Mouse (Mus musculus) embryonic facial prominence, embryonic 14.5 days (tissue): Measurements from ENCODE around the gene Sec14l1. TPM values are rescaled to one million over a fixed set of nuclear protein-coding genes. Genes with fewer than 3 reads are reported as not detected.

Experiments used
- ATAC-seq: fragments of 200-750 bp; cut with Nextera tagmentation; 2 replicates; pipeline ENCODE4 v1.8.0; 2017; ENCODE audit warnings: low read depth, moderate number of reproducible peaks, moderate TSS enrichment
- DNase-seq: peaks from one replicate; pipeline ENCODE4 v3.0.0-alpha.2; 2015; ENCODE audit warnings: low spot score
- H3K27ac ChIP-seq: fragments of 300-500 bp; sonication (generic); replicated peaks from 2 replicates; pipeline ENCODE4 v1.5.1; 2014; ENCODE audit warnings: low read depth, mild to moderate bottlenecking, low read length, moderate library complexity
- H3K27me3 ChIP-seq: fragments of 300-500 bp; sonication (generic); replicated peaks from 2 replicates; pipeline ENCODE4 v1.6.1; 2014; ENCODE audit warnings: low read length; ENCODE audit not compliant: control insufficient read depth, insufficient read depth
- H3K36me3 ChIP-seq: fragments of 300-500 bp; sonication (generic); 2 replicates; pipeline ENCODE4 v1.6.1; 2014; ENCODE audit warnings: low read length, mixed read lengths; ENCODE audit not compliant: control insufficient read depth, insufficient read depth
- H3K4me1 ChIP-seq: fragments of 300-500 bp; sonication (generic); 2 replicates; pipeline ENCODE4 v1.6.1; 2014; ENCODE audit warnings: antibody characterized with exemption, low read length; ENCODE audit not compliant: control insufficient read depth, insufficient read depth
- H3K4me2 ChIP-seq: fragments of 300-500 bp; sonication (generic); 2 replicates; pipeline ENCODE4 v1.6.1; 2014; ENCODE audit warnings: low read depth, mild to moderate bottlenecking, low read length, moderate library complexity, mixed read lengths
- H3K4me3 ChIP-seq: fragments of 300-500 bp; sonication (generic); 2 replicates; pipeline ENCODE4 v1.5.1; 2014; ENCODE audit warnings: low read depth, mild to moderate bottlenecking, low read length
- H3K9ac ChIP-seq: fragments of 300-500 bp; sonication (generic); 2 replicates; pipeline ENCODE4 v1.6.1; 2014; ENCODE audit warnings: low read depth, mild to moderate bottlenecking, low read length, moderate library complexity, mixed read lengths
- H3K9me3 ChIP-seq: fragments of 300-500 bp; sonication (generic); 2 replicates; pipeline ENCODE4 v1.6.1; 2016; ENCODE audit warnings: low read length; ENCODE audit not compliant: control insufficient read depth
- WGBS: fragments of 180-500 bp; shearing (Covaris S2); extraction: QIAGEN DNeasy Blood & Tissue Kit; methylation state at CpG from one replicate; pipeline ENCODE4 v1.1.7; 2014; 5-methylcytosine and 5-hydroxymethylcytosine counted together
- polyA plus RNA-seq: library from polyadenylated mRNA; unstranded; fragments of >200 nt; fragmentation: Nextera tagmentation; extraction: Ambion mirVana; gene quantifications from 2 replicates; pipeline ENCODE4 v1.2.1, GENCODE M21; 2014

Gene Sec14l1
- polyA plus RNA-seq, 1 experiment from 2014 or later = 45.4 TPM

DNA sequence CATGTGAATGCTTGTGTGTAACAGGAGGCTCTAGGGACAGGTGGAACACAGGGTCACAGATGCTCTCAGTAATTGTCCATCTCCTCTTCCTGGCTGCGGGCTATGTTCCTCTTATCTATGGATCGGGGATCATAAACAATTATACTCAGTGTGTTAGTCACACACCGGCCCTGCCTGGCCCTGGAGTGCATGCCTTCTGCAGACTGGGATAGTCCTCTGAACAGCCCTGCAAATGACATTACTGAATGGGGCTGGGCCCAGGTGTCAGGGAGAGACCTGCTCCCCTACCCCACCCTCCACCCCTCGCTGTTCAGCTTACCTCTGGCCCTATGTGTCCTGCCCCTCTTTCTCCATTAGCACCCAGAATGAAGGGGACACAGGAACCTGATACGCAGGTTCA, 61.9 kb downstream of the Sec14l1 start:
- H3K4me2 ChIP-seq = no peak overlapping the region
- no peaks in the 10 kb centered on the region for H3K36me3 ChIP-seq
- H3K4me1 ChIP-seq = peaks cover 25% of the 10 kb centered on the region
- DNase-seq (no peak), ATAC-seq (no peak)
- 60% methylated on average over 5 of the region's 5 CpGs for WGBS
- H3K9ac ChIP-seq = no peak overlapping the region
- H3K27me3 ChIP-seq = no peaks in the 10 kb centered on the region
- no peak overlapping the region for H3K4me3 ChIP-seq
- peaks cover 14% of the 10 kb centered on the region for H3K9me3 ChIP-seq
- no peak overlapping the region for H3K27ac ChIP-seq

DNA sequence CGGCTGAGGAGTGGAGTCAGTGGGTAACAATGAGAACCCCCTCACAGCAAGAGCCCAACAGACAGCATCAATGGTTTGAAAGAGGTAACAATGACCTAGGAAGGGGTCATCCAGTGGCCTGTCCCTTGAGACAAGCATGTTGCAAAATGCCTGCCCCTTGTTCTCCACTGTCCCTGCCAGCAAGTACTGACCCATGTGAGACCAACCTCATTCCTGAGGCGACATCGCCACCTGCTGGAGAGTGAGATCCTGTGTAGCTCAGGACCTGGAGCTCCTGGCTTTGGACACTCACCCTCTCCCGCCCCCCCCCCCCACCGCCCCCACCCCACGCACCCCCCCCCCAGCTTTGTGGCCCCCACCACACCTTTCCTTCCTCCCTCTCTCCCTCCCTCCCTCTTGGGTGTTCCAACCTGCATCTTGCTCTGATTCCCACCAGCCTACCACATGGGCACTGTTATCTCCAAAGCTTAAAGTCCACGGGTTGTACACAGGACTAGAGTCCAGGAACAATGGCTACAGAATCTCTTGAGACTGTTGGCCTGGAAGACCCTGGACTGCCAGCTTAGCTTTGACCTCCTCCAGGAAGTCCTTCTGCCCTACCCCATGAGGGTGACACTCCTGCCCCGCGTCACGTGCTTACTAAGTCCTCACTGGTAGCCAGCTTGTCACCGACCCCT, 62.5 kb downstream of the Sec14l1 start:
- Histone ChIP-seq H3K36me3 (no peaks in the 10 kb centered on the region), H3K9ac (no peak overlapping the region), H3K9me3 (peaks cover 19% of the 10 kb centered on the region), H3K4me2 (no peak overlapping the region), H3K27ac (no peak overlapping the region), H3K27me3 (no peaks in the 10 kb centered on the region), H3K4me1 (peaks cover 25% of the 10 kb centered on the region), H3K4me3 (no peak overlapping the region)
- peak; percentile 88 for DNase-seq
- WGBS = 54% methylated on average over 8 of the region's 11 CpGs
- peak; percentile 74 for ATAC-seq

DNA sequence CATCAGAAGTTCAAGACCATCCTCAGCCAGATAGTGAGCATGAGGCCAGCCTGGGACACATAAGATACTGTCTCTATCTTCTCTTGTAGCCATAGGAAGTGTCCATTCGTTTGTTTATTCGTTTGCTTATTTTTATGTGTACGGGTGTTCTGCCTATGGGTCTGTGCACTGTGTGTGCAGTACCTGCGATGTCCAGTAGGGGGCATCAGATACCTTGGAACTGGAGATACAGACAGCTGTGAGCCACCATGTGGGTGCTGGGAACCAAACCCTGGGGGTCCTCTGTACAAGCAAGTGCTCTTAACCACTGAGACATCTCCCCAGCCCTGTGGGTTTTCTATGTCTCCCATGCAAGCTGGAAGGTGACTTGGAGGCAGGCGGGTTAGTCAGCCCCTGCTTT, 64.9 kb downstream of the Sec14l1 start:
- DNase-seq (no peak), ATAC-seq (no peak)
- Histone ChIP-seq H3K9me3 (peaks cover 21% of the 10 kb centered on the region), H3K4me3 (no peak overlapping the region), H3K36me3 (no peaks in the 10 kb centered on the region), H3K27me3 (no peaks in the 10 kb centered on the region), H3K27ac (no peak overlapping the region), H3K9ac (no peak overlapping the region), H3K4me2 (no peak overlapping the region), H3K4me1 (peaks cover 12% of the 10 kb centered on the region)
- 74% methylated on average over 5 of the region's 5 CpGs for WGBS

DNA sequence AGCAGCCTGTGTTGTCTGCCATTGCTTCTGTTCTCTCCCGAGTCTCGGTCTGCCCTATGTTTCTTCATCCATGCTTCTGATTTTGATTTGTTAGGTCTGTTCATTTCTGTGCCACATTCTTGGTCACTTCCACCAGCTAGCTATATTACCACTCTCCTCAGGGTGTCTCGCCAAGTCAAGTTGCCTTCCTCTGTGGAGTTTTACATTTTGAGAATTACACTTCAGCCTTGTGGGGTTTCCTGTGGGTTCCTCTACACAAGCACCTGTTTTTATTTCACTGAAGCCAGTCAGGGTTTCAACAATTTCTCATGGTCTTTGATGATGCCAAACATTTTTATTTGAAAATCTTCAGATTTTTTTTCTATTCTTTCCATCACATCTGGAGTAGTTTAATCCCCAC, 67.8 kb downstream of the Sec14l1 start:
- Histone ChIP-seq H3K4me3 (no peak overlapping the region), H3K27me3 (no peaks in the 10 kb centered on the region), H3K9me3 (peaks cover 21% of the 10 kb centered on the region), H3K4me2 (no peak overlapping the region), H3K36me3 (no peaks in the 10 kb centered on the region), H3K27ac (peak overlapping the region; percentile 63), H3K9ac (no peak overlapping the region), H3K4me1 (peaks cover 5% of the 10 kb centered on the region; the same call in 1 of the 2 replicates)
- DNase-seq = peak; percentile 65
- ATAC-seq = no peak
- 45% methylated on average over 3 of the region's 3 CpGs for WGBS

DNA sequence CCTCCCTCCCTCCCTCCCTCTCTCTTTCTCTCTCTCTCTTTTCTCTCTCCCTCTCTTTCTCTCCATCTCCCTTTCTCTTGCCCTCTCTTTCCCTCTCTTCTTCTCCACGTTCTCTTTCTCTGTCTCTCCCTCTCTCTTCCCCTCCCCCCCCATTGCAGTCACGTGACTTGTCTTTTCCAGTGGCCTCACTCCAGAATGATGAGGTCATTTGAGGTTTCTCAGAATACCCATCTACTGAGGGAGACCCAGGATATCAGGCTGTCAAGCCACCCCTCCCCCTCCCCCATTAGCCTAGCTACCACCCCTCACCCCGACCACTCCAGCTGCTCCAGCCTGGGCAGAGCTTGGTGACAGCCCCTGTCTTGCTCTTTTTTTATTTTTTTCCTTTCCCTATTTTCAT, 68.3 kb downstream of the Sec14l1 start:
- Histone ChIP-seq H3K9ac (no peak overlapping the region), H3K4me2 (no peak overlapping the region), H3K4me1 (peaks cover 5% of the 10 kb centered on the region; the same call in 1 of the 2 replicates), H3K27me3 (no peaks in the 10 kb centered on the region), H3K27ac (no peak overlapping the region), H3K9me3 (peaks cover 21% of the 10 kb centered on the region), H3K36me3 (no peaks in the 10 kb centered on the region), H3K4me3 (no peak overlapping the region)
- WGBS = 40% methylated on average over 3 of the region's 3 CpGs
- ATAC-seq (no peak), DNase-seq (no peak)

DNA sequence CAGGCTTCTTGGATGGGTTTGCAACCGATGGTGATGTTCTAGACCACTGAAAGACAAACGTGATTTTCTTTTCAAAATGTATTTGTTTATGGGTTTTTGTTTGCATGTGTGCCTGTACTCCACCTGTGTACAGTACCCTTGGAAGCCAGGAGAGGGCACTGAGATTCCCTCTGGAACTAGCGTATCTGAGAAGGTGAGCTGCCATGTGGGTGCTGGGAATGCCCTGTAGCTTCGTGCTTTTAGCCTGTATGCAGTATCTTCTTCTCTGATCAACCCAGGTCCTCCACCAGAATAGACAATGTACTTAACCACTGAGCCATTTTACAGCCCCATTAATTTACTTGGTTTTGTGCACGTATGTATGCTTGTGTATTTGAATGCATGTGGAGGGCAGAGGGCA, 68.9 kb downstream of the Sec14l1 start:
- ATAC-seq (no peak), DNase-seq (no peak)
- H3K27me3 ChIP-seq = no peaks in the 10 kb centered on the region
- no peak overlapping the region for H3K4me3 ChIP-seq
- no peaks in the 10 kb centered on the region for H3K36me3 ChIP-seq
- peaks cover 5% of the 10 kb centered on the region; the same call in 1 of the 2 replicates for H3K4me1 ChIP-seq
- H3K9me3 ChIP-seq = peaks cover 21% of the 10 kb centered on the region
- no peak overlapping the region for H3K4me2 ChIP-seq
- H3K9ac ChIP-seq = no peak overlapping the region
- H3K27ac ChIP-seq = no peak overlapping the region
- 80% methylated on average over 5 of the region's 5 CpGs for WGBS

DNA sequence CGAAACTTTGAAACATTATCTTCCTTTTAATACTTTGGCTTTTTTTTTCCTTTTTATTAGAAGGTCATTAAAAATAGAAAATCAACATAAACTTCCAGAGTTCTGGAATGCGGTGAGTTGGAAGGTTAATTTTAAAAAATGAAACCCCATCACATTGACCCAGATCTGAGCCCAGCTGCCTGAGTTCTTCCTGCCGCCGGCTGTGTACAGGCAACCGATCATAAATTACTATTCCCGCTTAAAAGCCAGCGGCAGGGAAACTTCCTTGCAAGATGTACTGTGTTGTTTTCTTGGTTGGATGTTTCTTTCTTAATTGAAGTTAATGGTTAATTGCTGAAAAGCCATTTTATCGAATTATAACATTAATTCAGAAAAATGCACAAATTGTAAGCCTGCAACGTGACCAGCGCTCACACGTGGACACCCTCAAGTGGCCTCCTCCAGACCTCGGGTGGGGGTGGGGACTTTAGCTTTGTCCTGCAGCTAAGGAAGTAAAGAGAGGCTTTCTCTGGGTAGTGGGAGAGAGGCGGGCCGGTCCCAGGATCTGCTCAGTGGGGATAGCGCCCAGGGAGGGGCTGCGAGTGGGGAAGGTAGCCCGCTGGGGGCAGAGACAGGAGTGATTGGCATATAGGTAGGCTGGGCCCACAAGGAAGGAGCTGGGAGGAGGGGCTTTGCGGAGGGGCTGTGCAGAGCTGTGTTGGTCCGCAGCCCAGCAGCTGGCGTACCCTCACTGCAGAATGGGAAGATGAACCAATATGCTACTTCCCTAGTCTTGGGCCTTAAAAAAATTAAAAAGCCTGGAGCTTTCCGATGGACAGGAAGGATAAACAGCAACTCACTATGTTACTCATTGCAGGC, 70.3 kb downstream of the Sec14l1 start:
- ATAC-seq = 0 out of 2 replicates have a peak, but pooled peaks have one; percentile 12
- no peaks in the 10 kb centered on the region for H3K27me3 ChIP-seq
- H3K4me1 ChIP-seq = peaks cover 5% of the 10 kb centered on the region; the same call in 1 of the 2 replicates
- H3K4me3 ChIP-seq = no peak overlapping the region
- H3K9ac ChIP-seq = no peak overlapping the region
- H3K9me3 ChIP-seq = peaks cover 15% of the 10 kb centered on the region
- H3K4me2 ChIP-seq = no peak overlapping the region
- WGBS = 51% methylated on average over 21 of the region's 21 CpGs
- H3K36me3 ChIP-seq = no peaks in the 10 kb centered on the region
- no peak for DNase-seq
- no peak overlapping the region for H3K27ac ChIP-seq

DNA sequence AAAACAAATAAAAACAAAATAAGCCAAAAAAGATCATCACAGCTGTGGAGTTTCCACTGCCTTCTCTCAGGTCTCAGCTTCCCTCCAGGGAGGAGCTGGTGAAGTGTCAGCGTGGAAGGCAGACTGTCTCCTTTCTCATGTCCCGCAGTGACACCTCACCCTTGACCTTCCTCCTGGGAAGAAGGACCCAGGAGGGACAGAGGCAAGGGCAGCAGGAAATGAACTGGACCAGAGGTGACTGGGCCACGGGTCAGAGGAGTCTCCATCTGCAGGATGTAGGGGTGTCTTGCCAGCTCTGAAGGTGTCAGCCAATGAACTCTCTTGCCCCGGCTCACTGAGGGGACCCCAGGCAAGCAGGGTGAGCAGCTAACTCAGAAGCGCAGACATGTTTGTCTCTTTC, 76.6 kb downstream of the Sec14l1 start:
- Histone ChIP-seq H3K27me3 (no peaks in the 10 kb centered on the region), H3K4me2 (no peak overlapping the region), H3K4me1 (no peaks in the 10 kb centered on the region), H3K4me3 (no peak overlapping the region), H3K9me3 (no peaks in the 10 kb centered on the region), H3K9ac (no peak overlapping the region), H3K27ac (no peak overlapping the region), H3K36me3 (no peaks in the 10 kb centered on the region)
- DNase-seq = no peak
- 45% methylated on average over 5 of the region's 5 CpGs for WGBS
- no peak for ATAC-seq
